Mouse (Mus musculus): ENCODE results near the gene Hes3. TPM values are rescaled to one million over a fixed set of nuclear protein-coding genes. Genes with fewer than 3 reads are reported as not detected.

Gene Hes3
- polyA plus RNA-seq, 1 experiment from 2014 or later: not detected

GRCm38 (mm10) chr4:152263512-152264176, 27.8 kb downstream of the Hes3 start:
- WGBS (ENCODE audit: insufficient replicate concordance): 27% methylated on average over 10 of the region's 10 CpGs
- Histone ChIP-seq H3K4me1 (ENCODE audit: control insufficient read depth, insufficient read depth, low read length) (peaks cover 52% of the 10 kb centered on the region), H3K27ac (ENCODE audit: low read depth, low read length) (peak overlapping the region; percentile 88), H3K4me3 (ENCODE audit: low read depth, low read length) (no peak overlapping the region), H3K4me2 (peak overlapping the region; percentile 36; the same call in 1 of the 2 replicates), H3K36me3 (ENCODE audit: control insufficient read depth, insufficient read depth, low read length) (no peaks in the 10 kb centered on the region; the same call in none of the 2 replicates), H3K9ac (ENCODE audit: low read depth, low read length) (peak overlapping the region; percentile 1; the same call in 1 of the 2 replicates), H3K9me3 (replicated peaks; ENCODE audit: control insufficient read depth, low read length) (no peaks in the 10 kb centered on the region), H3K27me3 (ENCODE audit: control insufficient read depth, insufficient read depth, low read length) (no peaks in the 10 kb centered on the region)
- ATAC-seq (replicated peaks; ENCODE audit: insufficient number of reproducible peaks, low FRiP score, low TSS enrichment): peak; percentile 60

GRCm38 (mm10) chr4:152263089-152263488, 28.4 kb downstream of the Hes3 start:
- H3K4me2 ChIP-seq: 0 out of 2 replicates have a peak overlapping the region, but pooled peaks have one; percentile 36
- H3K4me3 ChIP-seq (ENCODE audit: low read depth, low read length): no peak overlapping the region
- no peaks in the 10 kb centered on the region for H3K27me3 ChIP-seq (ENCODE audit: control insufficient read depth, insufficient read depth, low read length)
- H3K4me1 ChIP-seq (ENCODE audit: control insufficient read depth, insufficient read depth, low read length): peaks cover 55% of the 10 kb centered on the region
- no peaks in the 10 kb centered on the region for H3K9me3 ChIP-seq (replicated peaks; ENCODE audit: control insufficient read depth, low read length)
- 43% methylated on average over 9 of the region's 9 CpGs for WGBS (ENCODE audit: insufficient replicate concordance)
- 0 out of 2 replicates have a peak overlapping the region, but pooled peaks have one; percentile 29 for H3K9ac ChIP-seq (ENCODE audit: low read depth, low read length)
- ATAC-seq (replicated peaks; ENCODE audit: insufficient number of reproducible peaks, low FRiP score, low TSS enrichment): no peak
- H3K27ac ChIP-seq (ENCODE audit: low read depth, low read length): peak overlapping the region; percentile 88
- H3K36me3 ChIP-seq (ENCODE audit: control insufficient read depth, insufficient read depth, low read length): no peaks in the 10 kb centered on the region; the same call in none of the 2 replicates

- ATAC-seq (replicated peaks; ENCODE audit: insufficient number of reproducible peaks, low FRiP score, low TSS enrichment): peak; percentile 2; the same call in 1 of the 2 replicates
- Histone ChIP-seq H3K27ac (ENCODE audit: low read depth, low read length) (peak overlapping the region; percentile 88), H3K4me1 (ENCODE audit: control insufficient read depth, insufficient read depth, low read length) (peaks cover 62% of the 10 kb centered on the region), H3K9me3 (replicated peaks; ENCODE audit: control insufficient read depth, low read length) (no peaks in the 10 kb centered on the region), H3K36me3 (ENCODE audit: control insufficient read depth, insufficient read depth, low read length) (no peaks in the 10 kb centered on the region; the same call in none of the 2 replicates), H3K4me3 (ENCODE audit: low read depth, low read length) (no peak overlapping the region), H3K27me3 (ENCODE audit: control insufficient read depth, insufficient read depth, low read length) (no peaks in the 10 kb centered on the region), H3K9ac (ENCODE audit: low read depth, low read length) (peak overlapping the region; percentile 49; the same call in 1 of the 2 replicates), H3K4me2 (peak overlapping the region; percentile 39)
- 25% methylated on average over 9 of the region's 9 CpGs for WGBS (ENCODE audit: insufficient replicate concordance)
Measured at GRCm38 (mm10) chr4:152262187-152262586, 29.3 kb downstream of the Hes3 start.

- Histone ChIP-seq H3K27me3 (ENCODE audit: control insufficient read depth, insufficient read depth, low read length) (no peaks in the 10 kb centered on the region), H3K36me3 (ENCODE audit: control insufficient read depth, insufficient read depth, low read length) (no peaks in the 10 kb centered on the region; the same call in none of the 2 replicates), H3K27ac (ENCODE audit: low read depth, low read length) (no peak overlapping the region), H3K4me2 (no peak overlapping the region), H3K9ac (ENCODE audit: low read depth, low read length) (no peak overlapping the region), H3K4me3 (ENCODE audit: low read depth, low read length) (no peak overlapping the region), H3K4me1 (ENCODE audit: control insufficient read depth, insufficient read depth, low read length) (peaks cover 69% of the 10 kb centered on the region), H3K9me3 (replicated peaks; ENCODE audit: control insufficient read depth, low read length) (no peaks in the 10 kb centered on the region)
- no peak for ATAC-seq (replicated peaks; ENCODE audit: insufficient number of reproducible peaks, low FRiP score, low TSS enrichment)
- 88% methylated on average over 8 of the region's 8 CpGs for WGBS (ENCODE audit: insufficient replicate concordance)
Measured at GRCm38 (mm10) chr4:152260451-152260850, 31.0 kb downstream of the Hes3 start.

GRCm38 (mm10) chr4:152257070-152257469, 34.4 kb downstream of the Hes3 start:
- no peak overlapping the region for H3K4me3 ChIP-seq (ENCODE audit: low read depth, low read length)
- no peaks in the 10 kb centered on the region for H3K9me3 ChIP-seq (replicated peaks; ENCODE audit: control insufficient read depth, low read length)
- H3K27me3 ChIP-seq (ENCODE audit: control insufficient read depth, insufficient read depth, low read length): no peaks in the 10 kb centered on the region
- peaks cover 64% of the 10 kb centered on the region for H3K4me1 ChIP-seq (ENCODE audit: control insufficient read depth, insufficient read depth, low read length)
- peak overlapping the region; percentile 55 for H3K27ac ChIP-seq (ENCODE audit: low read depth, low read length)
- no peak overlapping the region for H3K4me2 ChIP-seq
- ATAC-seq (replicated peaks; ENCODE audit: insufficient number of reproducible peaks, low FRiP score, low TSS enrichment): no peak
- H3K9ac ChIP-seq (ENCODE audit: low read depth, low read length): no peak overlapping the region; the same call in 1 of the 2 replicates
- WGBS (ENCODE audit: insufficient replicate concordance): 20% methylated on average over 6 of the region's 6 CpGs
- no peaks in the 10 kb centered on the region; the same call in 1 of the 2 replicates for H3K36me3 ChIP-seq (ENCODE audit: control insufficient read depth, insufficient read depth, low read length)

GRCm38 (mm10) chr4:152253183-152253759, 38.2 kb downstream of the Hes3 start:
- Histone ChIP-seq H3K4me2 (no peak overlapping the region), H3K27me3 (ENCODE audit: control insufficient read depth, insufficient read depth, low read length) (no peaks in the 10 kb centered on the region), H3K36me3 (ENCODE audit: control insufficient read depth, insufficient read depth, low read length) (peaks cover 3% of the 10 kb centered on the region; the same call in 1 of the 2 replicates), H3K27ac (ENCODE audit: low read depth, low read length) (0 out of 2 replicates have a peak overlapping the region, but pooled peaks have one; percentile 1), H3K4me1 (ENCODE audit: control insufficient read depth, insufficient read depth, low read length) (peaks cover 41% of the 10 kb centered on the region), H3K9ac (ENCODE audit: low read depth, low read length) (0 out of 2 replicates have a peak overlapping the region, but pooled peaks have one; percentile 18), H3K9me3 (replicated peaks; ENCODE audit: control insufficient read depth, low read length) (no peaks in the 10 kb centered on the region), H3K4me3 (ENCODE audit: low read depth, low read length) (no peak overlapping the region)
- WGBS (ENCODE audit: insufficient replicate concordance): 61% methylated on average over 9 of the region's 9 CpGs
- ATAC-seq (replicated peaks; ENCODE audit: insufficient number of reproducible peaks, low FRiP score, low TSS enrichment): no peak

GRCm38 (mm10) chr4:152250615-152251014, 40.8 kb downstream of the Hes3 start:
- Histone ChIP-seq H3K27ac (ENCODE audit: low read depth, low read length) (no peak overlapping the region), H3K36me3 (ENCODE audit: control insufficient read depth, insufficient read depth, low read length) (peaks cover 3% of the 10 kb centered on the region; the same call in 1 of the 2 replicates), H3K27me3 (ENCODE audit: control insufficient read depth, insufficient read depth, low read length) (no peaks in the 10 kb centered on the region), H3K9me3 (replicated peaks; ENCODE audit: control insufficient read depth, low read length) (no peaks in the 10 kb centered on the region), H3K4me1 (ENCODE audit: control insufficient read depth, insufficient read depth, low read length) (peaks cover 42% of the 10 kb centered on the region), H3K4me2 (no peak overlapping the region), H3K4me3 (ENCODE audit: low read depth, low read length) (no peak overlapping the region), H3K9ac (ENCODE audit: low read depth, low read length) (no peak overlapping the region)
- no peak for ATAC-seq (replicated peaks; ENCODE audit: insufficient number of reproducible peaks, low FRiP score, low TSS enrichment)
- WGBS (ENCODE audit: insufficient replicate concordance): 85% methylated on average over 6 of the region's 6 CpGs

- Histone ChIP-seq H3K27ac (ENCODE audit: low read depth, low read length) (no peak overlapping the region), H3K9me3 (replicated peaks; ENCODE audit: control insufficient read depth, low read length) (no peaks in the 10 kb centered on the region), H3K4me3 (ENCODE audit: low read depth, low read length) (no peak overlapping the region), H3K27me3 (ENCODE audit: control insufficient read depth, insufficient read depth, low read length) (no peaks in the 10 kb centered on the region), H3K4me2 (no peak overlapping the region), H3K4me1 (ENCODE audit: control insufficient read depth, insufficient read depth, low read length) (peaks cover 36% of the 10 kb centered on the region), H3K9ac (ENCODE audit: low read depth, low read length) (no peak overlapping the region), H3K36me3 (ENCODE audit: control insufficient read depth, insufficient read depth, low read length) (peaks cover 3% of the 10 kb centered on the region; the same call in 1 of the 2 replicates)
- ATAC-seq (replicated peaks; ENCODE audit: insufficient number of reproducible peaks, low FRiP score, low TSS enrichment): no peak
- 47% methylated on average over 3 of the region's 3 CpGs for WGBS (ENCODE audit: insufficient replicate concordance)
Measured at GRCm38 (mm10) chr4:152247195-152247594, 44.3 kb downstream of the Hes3 start.

Data from heart, embryonic 11.5 days (tissue).